Mouse (Mus musculus): ENCODE results near the gene Gpd1.

GRCm38 (mm10) chr15:99711491-99711890 is 5.8 kb upstream of the Gpd1 start:
- TF ChIP-seq CTCF (IDR thresholded peaks at IDR 0.05; ENCODE audit: low read depth) (no peak), EP300 (optimal IDR thresholded peaks at IDR 0.05) (no peak)
